Mouse (Mus musculus) ovary, postnatal 14 days (tissue): Measurements from ENCODE around the gene Nr3c2.

ENCODE experiments used
- DNase-seq: peaks from one replicate; pipeline ENCODE4 v3.0.0; 2022; ENCODE audit warnings: low spot score

Gene Nr3c2

GRCm38 (mm10) chr8:77055492-77056021, 156.3 kb downstream of the Nr3c2 start:
- no peak for DNase-seq

- no peak for DNase-seq
These were observed 157.6 kb downstream of the Nr3c2 start for GRCm38 (mm10) chr8:77056853-77057252.

- DNase-seq, result no peak
These were observed 183.4 kb downstream of the Nr3c2 start for GRCm38 (mm10) chr8:77082687-77083086.

GRCm38 (mm10) chr8:77086036-77086435, 186.8 kb downstream of the Nr3c2 start:
- DNase-seq, result no peak

GRCm38 (mm10) chr8:77096721-77097120, 197.5 kb downstream of the Nr3c2 start:
- DNase-seq, result no peak

- no peak for DNase-seq
These were observed 198.9 kb downstream of the Nr3c2 start for GRCm38 (mm10) chr8:77098101-77098500.

GRCm38 (mm10) chr8:77100370-77100769, 201.1 kb downstream of the Nr3c2 start:
- DNase-seq, result no peak

GRCm38 (mm10) chr8:77102879-77103278, 203.6 kb downstream of the Nr3c2 start:
- no peak for DNase-seq

GRCm38 (mm10) chr8:77112719-77113118, 213.5 kb downstream of the Nr3c2 start:
- no peak for DNase-seq

GRCm38 (mm10) chr8:77114769-77115168, 215.5 kb downstream of the Nr3c2 start:
- no peak for DNase-seq

GRCm38 (mm10) chr8:77116419-77117079, 217.3 kb downstream of the Nr3c2 start:
- no peak for DNase-seq

GRCm38 (mm10) chr8:77120810-77121570, 221.7 kb downstream of the Nr3c2 start:
- DNase-seq, result no peak

- no peak for DNase-seq
These were observed 222.3 kb downstream of the Nr3c2 start for GRCm38 (mm10) chr8:77121571-77121890.

GRCm38 (mm10) chr8:77122300-77122699, 223.1 kb downstream of the Nr3c2 start:
- no peak for DNase-seq

- no peak for DNase-seq
These were observed 226.5 kb downstream of the Nr3c2 start for GRCm38 (mm10) chr8:77125777-77126176.

- DNase-seq, result no peak
These were observed 228.8 kb downstream of the Nr3c2 start for GRCm38 (mm10) chr8:77128006-77128405.

- DNase-seq, result no peak
These were observed 233.8 kb downstream of the Nr3c2 start for GRCm38 (mm10) chr8:77132903-77133637.

- no peak for DNase-seq
These were observed 234.6 kb downstream of the Nr3c2 start for GRCm38 (mm10) chr8:77133797-77134385.

GRCm38 (mm10) chr8:77145285-77145684, 246.0 kb downstream of the Nr3c2 start:
- DNase-seq, result no peak

- no peak for DNase-seq
These were observed 255.3 kb downstream of the Nr3c2 start for GRCm38 (mm10) chr8:77154496-77154895.

GRCm38 (mm10) chr8:77169320-77169719, 270.1 kb downstream of the Nr3c2 start:
- no peak for DNase-seq

GRCm38 (mm10) chr8:77169757-77170438, 270.7 kb downstream of the Nr3c2 start:
- DNase-seq, result no peak
